In the genomic region with DNA sequence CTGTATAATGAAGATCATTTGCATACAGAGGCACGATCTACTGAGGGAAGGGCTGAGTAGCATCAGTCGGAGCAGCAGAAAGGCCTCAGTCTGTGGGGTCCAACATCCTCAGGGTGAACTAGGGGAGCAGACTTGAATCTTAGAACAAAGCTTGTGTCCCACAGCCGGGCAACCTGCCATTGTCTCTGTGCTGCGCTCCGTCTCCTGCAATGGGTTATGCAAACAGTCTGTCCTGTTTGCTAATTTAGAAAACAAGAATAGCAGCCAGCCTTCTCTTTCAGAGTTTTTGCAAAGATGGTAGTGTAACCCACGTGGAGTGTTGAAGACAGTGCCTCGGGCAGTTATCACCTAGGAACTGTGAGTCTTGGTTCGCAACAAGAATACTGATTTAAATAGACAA, we compare ENCODE assay signal across 23 mouse cellular contexts.
A peak's percentile ranks its signal among the peaks of the same experiment; 100 is the strongest.
DNase-seq lines count a peak whose midpoint lies in the region; ATAC-seq lines count a peak whose summit lies in the region.
"Had no signal": no experiment of that assay in that cellular context is flagged by ENCODE, and none has a peak within 500 bp of the region (broad histone marks: within the 10 kb centered on the region; RNA-seq: fewer than 3 reads in every experiment).

No protein-coding gene starts in this region.

- peak; percentile 40; the same call in 1 of the 2 replicates for ATAC-seq in forebrain, embryonic 16.5 days
- ATAC-seq: activated CD4-positive, CD25-positive, alpha-beta regulatory T cell, adult 4 months; hindbrain, postnatal 0 days; intestine, postnatal 0 days; lung, postnatal 0 days; midbrain, embryonic 13.5 days had no signal

- no peaks in the 10 kb centered on the region for H3K27me3 ChIP-seq in forebrain, embryonic 16.5 days (replicated peaks; ENCODE audit: control insufficient read depth, insufficient read depth, low read length)
- H3K27me3 ChIP-seq in forebrain, embryonic 10.5 days (ENCODE audit: poor library complexity, severe bottlenecking), result no peaks in the 10 kb centered on the region
- H3K27me3 ChIP-seq: embryonic facial prominence, embryonic 15.5 days; heart, embryonic 15.5 days; midbrain, embryonic 13.5 days; neural tube, embryonic 12.5 days had no signal

- no peak overlapping the region for H3K9ac ChIP-seq in forebrain, embryonic 16.5 days (replicated peaks; ENCODE audit: low read depth, low read length)
- H3K9ac ChIP-seq: embryonic facial prominence, embryonic 15.5 days; heart, embryonic 15.5 days; midbrain, embryonic 13.5 days; neural tube, embryonic 12.5 days had no signal

- no peaks in the 10 kb centered on the region for H3K36me3 ChIP-seq in forebrain, embryonic 16.5 days (ENCODE audit: control insufficient read depth, insufficient read depth)
- no peaks in the 10 kb centered on the region for H3K36me3 ChIP-seq in forebrain, embryonic 10.5 days (replicated peaks)
- H3K36me3 ChIP-seq: embryonic facial prominence, embryonic 15.5 days; G1E; heart, embryonic 15.5 days; midbrain, embryonic 13.5 days; neural tube, embryonic 12.5 days had no signal

- no peak overlapping the region for H3K4me3 ChIP-seq in forebrain, embryonic 16.5 days (replicated peaks; ENCODE audit: low read length)
- H3K4me3 ChIP-seq in forebrain, embryonic 10.5 days, result no peak overlapping the region
- H3K4me3 ChIP-seq: embryonic facial prominence, embryonic 15.5 days; heart, adult 2 months; heart, embryonic 15.5 days; midbrain, embryonic 13.5 days; neural tube, embryonic 12.5 days had no signal

- intact Hi-C loops in left cerebral cortex, postnatal 36 days (cut with DNase I), result no loop called here

- WGBS in forebrain, embryonic 16.5 days, result 37% methylated on average over 8 of the region's 8 CpGs
- WGBS in forebrain, embryonic 10.5 days, result 93% methylated on average over 8 of the region's 8 CpGs

- no peak overlapping the region for H3K4me2 ChIP-seq in forebrain, embryonic 16.5 days (ENCODE audit: low read length)
- H3K4me2 ChIP-seq: embryonic facial prominence, embryonic 15.5 days; heart, embryonic 15.5 days; midbrain, embryonic 13.5 days; neural tube, embryonic 12.5 days had no signal

- H3K27ac ChIP-seq in forebrain, embryonic 16.5 days (ENCODE audit: low read length), result no peak overlapping the region; the same call in 1 of the 2 replicates
- H3K27ac ChIP-seq in forebrain, embryonic 10.5 days, result no peak overlapping the region
- H3K27ac ChIP-seq: embryonic facial prominence, embryonic 15.5 days; heart, adult 2 months; heart, embryonic 15.5 days; hindbrain, postnatal 0 days; midbrain, embryonic 13.5 days; neural tube, embryonic 12.5 days had no signal

- no peak for DNase-seq in forebrain, embryonic 10.5 days (ENCODE audit: extremely low spot score, low spot score)
- DNase-seq in layer of hippocampus, postnatal 10 days (ENCODE audit: low spot score in 2 of 2), result peak; percentile 20 to 40
- no peak for DNase-seq in layer of hippocampus, adult 11-12 months (ENCODE audit: low spot score)
- DNase-seq in left cerebral cortex, postnatal 36 days (ENCODE audit: low spot score in 2 of 2), result peak; percentile 53 to 57
- DNase-seq in right cerebral cortex, postnatal 4 days, result peak; percentile 44
- no peak for DNase-seq in lung, postnatal 36 days
- DNase-seq: adrenal gland, postnatal 14 days; cerebellum, adult 11-12 months; cerebellum, postnatal 36 days; gastrocnemius, postnatal 14 days; heart, adult 2 months; liver; thymus, postnatal 14 days had no signal

- H3K9me3 ChIP-seq in forebrain, embryonic 16.5 days (ENCODE audit: control insufficient read depth, low read length), result no peaks in the 10 kb centered on the region
- no peaks in the 10 kb centered on the region for H3K9me3 ChIP-seq in forebrain, embryonic 10.5 days
- H3K9me3 ChIP-seq: embryonic facial prominence, embryonic 15.5 days; heart, embryonic 15.5 days; midbrain, embryonic 13.5 days; neural tube, embryonic 12.5 days had no signal

- H3K4me1 ChIP-seq in forebrain, embryonic 16.5 days (replicated peaks; ENCODE audit: control insufficient read depth, insufficient read depth, low read length), result peaks cover 5% of the 10 kb centered on the region; the same call in 1 of the 2 replicates
- 0 out of 2 replicates have a peak, but pooled peaks cover 3% of the 10 kb centered on the region for H3K4me1 ChIP-seq in forebrain, embryonic 10.5 days
- H3K4me1 ChIP-seq: embryonic facial prominence, embryonic 15.5 days; heart, embryonic 15.5 days; neural tube, embryonic 12.5 days had no signal

Comparison
In these comparisons a context has a peak if more than half of its experiments do, and no peak if none do; other contexts are left out.
1. DNase-seq: peak in layer of hippocampus, postnatal 10 days (2 of 2), left cerebral cortex, postnatal 36 days (2 of 2) and right cerebral cortex, postnatal 4 days (single experiment); none in forebrain, embryonic 10.5 days (single experiment), layer of hippocampus, adult 11-12 months (single experiment) and lung, postnatal 36 days (single experiment).